Mouse (Mus musculus) megakaryocyte, embryonic 14.5 days (primary cell): Measurements from ENCODE around the gene Hcfc2.

Experiments used
- FLI1 ChIP-seq: IDR thresholded peaks from 2 replicates; pipeline ENCODE4 v1.6.1; 2012; ENCODE audit warnings: low read length, inconsistent platforms, mixed read lengths
- GATA1 ChIP-seq: IDR thresholded peaks from 3 replicates; pipeline ENCODE4 v1.6.1; 2012; ENCODE audit warnings: mixed read lengths, low read length, inconsistent platforms, borderline replicate concordance

GRCm38 (mm10) chr10:82647205-82647811 lies 48.7 kb upstream of the Hcfc2 start:
- TF ChIP-seq GATA1, result no peak
- no peak for TF ChIP-seq FLI1
